Mouse (Mus musculus) kidney, embryonic 15.5 days (tissue): ENCODE measurements around the gene Alox12b. TPM values are rescaled to one million over a fixed set of nuclear protein-coding genes. Genes with fewer than 3 reads are reported as not detected.

Experiments used
- ATAC-seq: fragments of 200-750 bp; cut with Nextera tagmentation; replicated peaks from 2 replicates; pipeline ENCODE4 v1.8.0; 2017; ENCODE audit warnings: moderate TSS enrichment; ENCODE audit not compliant: low FRiP score
- H3K27ac ChIP-seq: fragments of 300-500 bp; sonication (generic); 2 replicates; pipeline ENCODE4 v1.5.1; 2015; ENCODE audit warnings: mild to moderate bottlenecking, inconsistent platforms
- H3K27me3 ChIP-seq: fragments of 300-500 bp; sonication (generic); 2 replicates; pipeline ENCODE4 v1.6.1; 2015; ENCODE audit warnings: inconsistent platforms
- H3K36me3 ChIP-seq: fragments of 300-500 bp; sonication (generic); 2 replicates; pipeline ENCODE4 v1.6.1; 2015; ENCODE audit warnings: inconsistent platforms
- H3K4me1 ChIP-seq: fragments of 300-500 bp; sonication (generic); 2 replicates; pipeline ENCODE4 v1.6.1; 2015; ENCODE audit warnings: inconsistent platforms
- H3K4me2 ChIP-seq: fragments of 300-500 bp; sonication (generic); 2 replicates; pipeline ENCODE4 v1.6.1; 2015; ENCODE audit warnings: moderate library complexity, mild to moderate bottlenecking, inconsistent platforms
- H3K4me3 ChIP-seq: fragments of 300-500 bp; sonication (generic); replicated peaks from 2 replicates; pipeline ENCODE4 v1.5.1; 2015; ENCODE audit warnings: mild to moderate bottlenecking, inconsistent platforms
- H3K9ac ChIP-seq: fragments of 300-500 bp; sonication (generic); 2 replicates; pipeline ENCODE4 v1.6.1; 2015; ENCODE audit warnings: mild to moderate bottlenecking, inconsistent platforms
- H3K9me3 ChIP-seq: fragments of 300-500 bp; sonication (generic); replicated peaks from 2 replicates; pipeline ENCODE4 v1.6.1; 2016; ENCODE audit warnings: inconsistent platforms
- WGBS: fragments of 180-500 bp; shearing (Covaris S2); methylation state at CpG from one replicate; pipeline ENCODE4 v1.1.7; 2015; ENCODE audit warnings: mixed read lengths; 5-methylcytosine and 5-hydroxymethylcytosine counted together
- polyA plus RNA-seq: library from polyadenylated mRNA; unstranded; fragments of >200 nt; fragmentation: Nextera tagmentation; extraction: Ambion mirVana; gene quantifications from 2 replicates; pipeline ENCODE4 v1.2.1, GENCODE M21; 2015

Alox12b gene
- polyA plus RNA-seq, 1 experiment from 2014 or later, result 0.08 TPM

GRCm38 (mm10) chr11:69117737-69118695 lies 38.8 kb upstream of the Alox12b start:
- Histone ChIP-seq H3K4me2 (peak overlapping the region; percentile 94), H3K36me3 (no peaks in the 10 kb centered on the region), H3K4me1 (peaks cover 47% of the 10 kb centered on the region), H3K9ac (peak overlapping the region; percentile 76), H3K4me3 (peak overlapping the region; percentile 83), H3K9me3 (no peaks in the 10 kb centered on the region), H3K27me3 (peaks cover 19% of the 10 kb centered on the region), H3K27ac (peak overlapping the region; percentile 85)
- WGBS, result under 1% methylated on average over 45 of the region's 45 CpGs
- no peak for ATAC-seq

- Histone ChIP-seq H3K4me1 (peaks cover 50% of the 10 kb centered on the region), H3K27ac (no peak overlapping the region), H3K9ac (peak overlapping the region; percentile 76; the same call in 1 of the 2 replicates), H3K4me3 (peak overlapping the region; percentile 83), H3K36me3 (no peaks in the 10 kb centered on the region), H3K27me3 (peaks cover 17% of the 10 kb centered on the region), H3K4me2 (peak overlapping the region; percentile 94), H3K9me3 (no peaks in the 10 kb centered on the region)
- ATAC-seq, result no peak
- under 1% methylated on average over 15 of the region's 15 CpGs for WGBS
These were observed 38.0 kb upstream of the Alox12b start for GRCm38 (mm10) chr11:69118765-69119164.

GRCm38 (mm10) chr11:69119446-69120155 lies 37.2 kb upstream of the Alox12b start:
- peak overlapping the region; percentile 39; the same call in 1 of the 2 replicates for H3K9ac ChIP-seq
- no peak for ATAC-seq

GRCm38 (mm10) chr11:69120221-69121000 lies 36.4 kb upstream of the Alox12b start, which contains the start of gene Hes7:
Gene Hes7, plus strand, starts transcription at chr11:69120404.
- Histone ChIP-seq H3K4me1 (peaks cover 51% of the 10 kb centered on the region), H3K4me2 (peak within 1 kb of the TSS; percentile 94), H3K9ac (peak within 1 kb of the TSS; percentile 73), H3K4me3 (peak within 1 kb of the TSS; percentile 83), H3K36me3 (no peaks in the 10 kb centered on the region), H3K9me3 (no peaks in the 10 kb centered on the region), H3K27ac (peak within 1 kb of the TSS; percentile 92; the same call in 1 of the 2 replicates), H3K27me3 (peaks cover 9% of the 10 kb centered on the region)
- no peak for ATAC-seq
- whole genome bisulfite sequencing, result 2% methylated on average over 27 of the region's 27 CpGs

More at GRCm38 (mm10) chr11:69119446-69120155, 37.2 kb upstream of the Alox12b start:
- Histone ChIP-seq H3K4me1 (peaks cover 50% of the 10 kb centered on the region), H3K36me3 (no peaks in the 10 kb centered on the region), H3K27me3 (peaks cover 13% of the 10 kb centered on the region), H3K9me3 (no peaks in the 10 kb centered on the region), H3K27ac (no peak overlapping the region), H3K4me2 (peak overlapping the region; percentile 94), H3K4me3 (peak overlapping the region; percentile 83)
- WGBS, result 24% methylated on average over 14 of the region's 14 CpGs

- no peaks in the 10 kb centered on the region for H3K36me3 ChIP-seq
- H3K27me3 ChIP-seq, result peaks cover 4% of the 10 kb centered on the region; the same call in 1 of the 2 replicates
- peak overlapping the region; percentile 73 for H3K9ac ChIP-seq
- WGBS, result under 1% methylated on average over 33 of the region's 33 CpGs
- peak overlapping the region; percentile 83 for H3K4me3 ChIP-seq
- H3K4me1 ChIP-seq, result peaks cover 58% of the 10 kb centered on the region
- peak overlapping the region; percentile 92; the same call in 1 of the 2 replicates for H3K27ac ChIP-seq
- H3K4me2 ChIP-seq, result peak overlapping the region; percentile 94
- ATAC-seq, result no peak
- no peaks in the 10 kb centered on the region for H3K9me3 ChIP-seq
These were observed 35.6 kb upstream of the Alox12b start for GRCm38 (mm10) chr11:69121001-69121740.

GRCm38 (mm10) chr11:69121741-69122335 lies 35.0 kb upstream of the Alox12b start:
- Histone ChIP-seq H3K4me1 (peaks cover 61% of the 10 kb centered on the region), H3K4me3 (peak overlapping the region; percentile 83), H3K9ac (peak overlapping the region; percentile 73), H3K27me3 (peaks cover under 1% of the 10 kb centered on the region; the same call in 1 of the 2 replicates), H3K27ac (peak overlapping the region; percentile 92), H3K9me3 (no peaks in the 10 kb centered on the region), H3K36me3 (no peaks in the 10 kb centered on the region), H3K4me2 (peak overlapping the region; percentile 94)
- peak; percentile 6 for ATAC-seq
- under 1% methylated on average over 32 of the region's 32 CpGs for WGBS

GRCm38 (mm10) chr11:69122336-69122951 lies 34.3 kb upstream of the Alox12b start, which contains the start of gene 9130213A22Rik:
Gene 9130213A22Rik, minus strand, starts transcription at chr11:69122589.
- peak within 1 kb of the TSS; percentile 73 for H3K9ac ChIP-seq
- H3K36me3 ChIP-seq, result no peaks in the 10 kb centered on the region
- H3K4me1 ChIP-seq, result peaks cover 57% of the 10 kb centered on the region
- H3K9me3 ChIP-seq, result no peaks in the 10 kb centered on the region
- ATAC-seq, result peak; percentile 66
- H3K4me3 ChIP-seq, result peak within 1 kb of the TSS; percentile 83
- peak within 1 kb of the TSS; percentile 92 for H3K27ac ChIP-seq
- H3K4me2 ChIP-seq, result peak within 1 kb of the TSS; percentile 94
- WGBS, result under 1% methylated on average over 65 of the region's 66 CpGs
- peaks cover 7% of the 10 kb centered on the region; the same call in 1 of the 2 replicates for H3K27me3 ChIP-seq

GRCm38 (mm10) chr11:69123056-69123692 lies 33.6 kb upstream of the Alox12b start:
- peak overlapping the region; percentile 73 for H3K9ac ChIP-seq
- under 1% methylated on average over 29 of the region's 29 CpGs for WGBS
- peaks cover 9% of the 10 kb centered on the region; the same call in 1 of the 2 replicates for H3K27me3 ChIP-seq
- H3K4me2 ChIP-seq, result peak overlapping the region; percentile 94
- no peaks in the 10 kb centered on the region for H3K36me3 ChIP-seq
- H3K4me1 ChIP-seq, result peaks cover 55% of the 10 kb centered on the region
- peak overlapping the region; percentile 83 for H3K4me3 ChIP-seq
- H3K9me3 ChIP-seq, result no peaks in the 10 kb centered on the region
- ATAC-seq, result 0 out of 2 replicates have a peak, but pooled peaks have one; percentile 0
- H3K27ac ChIP-seq, result peak overlapping the region; percentile 92

- H3K4me3 ChIP-seq, result peak overlapping the region; percentile 83
- peaks cover 9% of the 10 kb centered on the region; the same call in 1 of the 2 replicates for H3K27me3 ChIP-seq
- H3K4me1 ChIP-seq, result peaks cover 50% of the 10 kb centered on the region
- peak overlapping the region; percentile 94 for H3K4me2 ChIP-seq
- H3K36me3 ChIP-seq, result no peaks in the 10 kb centered on the region
- peak overlapping the region; percentile 92 for H3K27ac ChIP-seq
- no peaks in the 10 kb centered on the region for H3K9me3 ChIP-seq
- WGBS, result under 1% methylated on average over 31 of the region's 31 CpGs
- H3K9ac ChIP-seq, result peak overlapping the region; percentile 55
- peak; percentile 54 for ATAC-seq
These were observed 32.9 kb upstream of the Alox12b start for GRCm38 (mm10) chr11:69123693-69124497.
